Mouse (Mus musculus) stomach, embryonic 16.5 days (tissue): ENCODE results near the gene 1700123O20Rik. TPM values are rescaled to one million over a fixed set of nuclear protein-coding genes. Genes with fewer than 3 reads are reported as not detected.

Source experiments
- ATAC-seq: fragments of 200-750 bp; cut with Nextera tagmentation; 2 replicates; pipeline ENCODE4 v1.8.0; 2017; ENCODE audit warnings: moderate number of reproducible peaks, moderate TSS enrichment; ENCODE audit not compliant: insufficient read depth, low FRiP score
- H3K27ac ChIP-seq: fragments of 300-500 bp; sonication (generic); 2 replicates; pipeline ENCODE4 v1.5.1; 2014; ENCODE audit warnings: low read length
- H3K27me3 ChIP-seq: fragments of 300-500 bp; sonication (generic); 2 replicates; pipeline ENCODE4 v1.6.1; 2014; ENCODE audit warnings: low read length, control low read depth, mixed read lengths; ENCODE audit not compliant: control insufficient read depth, insufficient read depth
- H3K36me3 ChIP-seq: fragments of 300-500 bp; sonication (generic); 2 replicates; pipeline ENCODE4 v1.6.1; 2014; ENCODE audit warnings: low read length; ENCODE audit not compliant: control insufficient read depth, insufficient read depth
- H3K4me1 ChIP-seq: fragments of 300-500 bp; sonication (generic); 2 replicates; pipeline ENCODE4 v1.6.1; 2014; ENCODE audit warnings: low read length, control low read depth, mixed read lengths; ENCODE audit not compliant: control insufficient read depth, insufficient read depth
- H3K4me2 ChIP-seq: fragments of 300-500 bp; sonication (generic); 2 replicates; pipeline ENCODE4 v1.6.1; 2014; ENCODE audit warnings: low read depth, low read length, mixed read lengths
- H3K4me3 ChIP-seq: fragments of 300-500 bp; sonication (generic); replicated peaks from 2 replicates; pipeline ENCODE4 v1.5.1; 2014; ENCODE audit warnings: mild to moderate bottlenecking, low read length
- H3K9ac ChIP-seq: fragments of 300-500 bp; sonication (generic); 2 replicates; pipeline ENCODE4 v1.6.1; 2014; ENCODE audit warnings: low read length
- H3K9me3 ChIP-seq: fragments of 300-500 bp; sonication (generic); replicated peaks from 2 replicates; pipeline ENCODE4 v1.6.1; 2016; ENCODE audit warnings: low read length, control low read depth; ENCODE audit not compliant: control insufficient read depth
- WGBS: fragments of 180-500 bp; shearing (Covaris S2); extraction: QIAGEN DNeasy Blood & Tissue Kit; methylation state at CpG from one replicate; pipeline ENCODE4 v1.1.7; 2014; 5-methylcytosine and 5-hydroxymethylcytosine counted together
- polyA plus RNA-seq: library from polyadenylated mRNA; unstranded; fragments of >200 nt; fragmentation: Nextera tagmentation; extraction: Ambion mirVana; gene quantifications from 2 replicates; pipeline ENCODE4 v1.2.1, GENCODE M21; 2015

Gene 1700123O20Rik
- polyA plus RNA-seq, 1 experiment from 2014 or later: 68.3 TPM

DNA sequence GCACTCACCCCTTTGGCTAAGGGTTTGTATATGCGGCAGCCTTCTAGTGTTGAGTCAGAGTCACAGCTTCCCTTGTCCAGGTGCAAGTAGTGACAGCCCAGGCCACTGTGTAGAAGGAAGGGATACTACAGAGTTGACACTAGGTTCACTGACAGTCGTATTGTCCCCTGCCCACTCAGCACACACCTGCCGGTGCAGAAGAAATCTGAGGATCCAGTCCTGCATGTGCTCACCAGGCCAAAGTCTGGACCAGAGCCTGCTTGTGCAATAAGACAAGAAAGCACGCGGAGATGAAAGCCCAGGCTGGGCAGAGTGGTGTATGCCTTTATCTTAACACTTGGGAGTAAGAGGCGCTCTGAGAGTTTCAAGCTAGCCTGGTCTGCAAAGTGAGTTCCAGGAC is 9.0 kb downstream of the 1700123O20Rik start:
- no peak overlapping the region for H3K9ac ChIP-seq
- H3K27ac ChIP-seq: no peak overlapping the region
- ATAC-seq: no peak
- 62% methylated on average over 6 of the region's 6 CpGs for WGBS
- H3K4me3 ChIP-seq: no peak overlapping the region
- H3K4me2 ChIP-seq: no peak overlapping the region
- no peaks in the 10 kb centered on the region for H3K9me3 ChIP-seq
- no peaks in the 10 kb centered on the region for H3K4me1 ChIP-seq
- H3K27me3 ChIP-seq: no peaks in the 10 kb centered on the region
- peaks cover 5% of the 10 kb centered on the region for H3K36me3 ChIP-seq

GRCm38 (mm10) chr14:54696752-54697151 is 10.7 kb downstream of the 1700123O20Rik start:
- no peaks in the 10 kb centered on the region for H3K36me3 ChIP-seq
- H3K4me1 ChIP-seq: no peaks in the 10 kb centered on the region
- no peak overlapping the region for H3K9ac ChIP-seq
- no peaks in the 10 kb centered on the region for H3K27me3 ChIP-seq
- no peaks in the 10 kb centered on the region for H3K9me3 ChIP-seq
- no peak for ATAC-seq
- no peak overlapping the region for H3K4me3 ChIP-seq
- 80% methylated on average over 4 of the region's 4 CpGs for WGBS
- H3K4me2 ChIP-seq: no peak overlapping the region
- H3K27ac ChIP-seq: no peak overlapping the region

DNA sequence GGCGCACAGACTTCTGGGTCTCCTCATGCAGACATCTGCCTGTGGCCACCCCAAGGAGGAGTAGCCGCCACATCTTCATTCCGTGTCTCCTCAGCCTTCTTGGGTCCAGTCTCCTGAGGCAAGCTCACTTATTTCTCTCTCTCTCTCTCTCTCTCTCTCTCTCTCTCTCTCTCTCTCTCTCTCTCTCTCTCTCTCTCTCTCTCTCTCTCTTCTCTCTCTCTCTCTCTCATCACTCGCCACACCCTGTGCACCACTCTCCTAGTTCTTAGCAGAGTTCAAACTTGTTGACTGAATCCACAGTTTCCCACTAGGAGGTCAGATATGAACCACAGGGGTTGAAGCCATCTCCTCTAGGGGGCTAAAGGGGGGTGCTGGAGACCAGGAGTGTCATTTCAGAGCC is 12.7 kb downstream of the 1700123O20Rik start, which contains the start of gene Gm29776:
TSS of gene Gm29776 (minus strand) at position 101 of the 400 bp plus-strand sequence.
- H3K36me3 ChIP-seq: no peaks in the 10 kb centered on the region
- H3K27me3 ChIP-seq: no peaks in the 10 kb centered on the region
- H3K4me1 ChIP-seq: no peaks in the 10 kb centered on the region
- H3K9ac ChIP-seq: no peak within 1 kb of the TSS
- H3K4me2 ChIP-seq: no peak within 1 kb of the TSS
- no peak for ATAC-seq
- no peak within 1 kb of the TSS for H3K27ac ChIP-seq
- WGBS: 71% methylated on average over 4 of the region's 4 CpGs
- no peak within 1 kb of the TSS for H3K4me3 ChIP-seq
- H3K9me3 ChIP-seq: no peaks in the 10 kb centered on the region

DNA sequence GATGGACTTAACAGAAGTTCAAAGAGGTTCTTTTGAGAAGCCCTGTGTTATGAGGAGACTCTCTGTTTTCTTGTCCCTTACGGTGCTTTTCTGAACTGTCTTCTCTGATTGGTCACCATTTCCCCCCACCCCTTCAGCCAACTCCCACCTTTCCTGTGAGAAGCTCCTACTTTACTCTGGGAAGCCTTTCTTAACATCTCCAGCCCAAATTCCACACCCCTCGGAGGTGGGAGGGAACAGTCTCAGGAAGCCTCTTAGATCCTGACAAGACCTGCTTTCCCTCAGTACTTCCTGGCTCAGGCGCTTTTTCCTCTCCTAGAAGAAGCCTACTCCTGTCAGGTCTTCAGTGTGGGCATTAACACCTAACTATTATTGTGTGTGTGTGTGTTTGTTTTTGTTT is 13.6 kb downstream of the 1700123O20Rik start:
- Histone ChIP-seq H3K9me3 (no peaks in the 10 kb centered on the region), H3K4me1 (no peaks in the 10 kb centered on the region), H3K4me3 (no peak overlapping the region), H3K27me3 (no peaks in the 10 kb centered on the region), H3K36me3 (no peaks in the 10 kb centered on the region), H3K9ac (no peak overlapping the region), H3K27ac (no peak overlapping the region), H3K4me2 (no peak overlapping the region)
- ATAC-seq: no peak
- 44% methylated on average over 3 of the region's 3 CpGs for WGBS

GRCm38 (mm10) chr14:54701298-54701697 is 15.3 kb downstream of the 1700123O20Rik start:
- Histone ChIP-seq H3K4me1 (no peaks in the 10 kb centered on the region), H3K36me3 (no peaks in the 10 kb centered on the region), H3K27me3 (no peaks in the 10 kb centered on the region), H3K27ac (no peak overlapping the region), H3K4me2 (no peak overlapping the region), H3K4me3 (no peak overlapping the region), H3K9me3 (no peaks in the 10 kb centered on the region), H3K9ac (no peak overlapping the region)
- no peak for ATAC-seq
- WGBS: 7% methylated on average over 6 of the region's 6 CpGs

DNA sequence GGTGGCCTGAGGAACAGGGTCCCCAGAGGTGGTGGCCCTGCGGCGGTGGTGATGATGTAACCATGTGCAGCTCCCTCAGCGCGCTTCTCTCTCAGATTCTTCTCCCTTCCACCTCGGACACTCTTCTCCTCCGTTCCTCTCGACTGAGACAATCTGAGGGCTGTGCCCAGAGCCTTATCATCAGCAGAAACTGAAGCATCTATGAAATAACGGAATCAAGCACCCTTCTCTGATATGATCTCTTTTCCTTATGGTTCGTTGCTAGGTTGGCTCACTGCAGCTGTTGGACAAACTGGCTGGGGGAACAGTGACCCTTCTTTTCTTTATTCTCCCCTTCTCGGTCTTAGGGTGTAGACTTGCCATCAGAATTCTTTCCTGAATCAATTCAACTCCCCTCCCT is 17.2 kb downstream of the 1700123O20Rik start:
- WGBS: 55% methylated on average over 10 of the region's 10 CpGs
- ATAC-seq: no peak
- Histone ChIP-seq H3K9ac (no peak overlapping the region), H3K4me3 (no peak overlapping the region), H3K27me3 (no peaks in the 10 kb centered on the region), H3K4me2 (no peak overlapping the region), H3K9me3 (no peaks in the 10 kb centered on the region), H3K36me3 (no peaks in the 10 kb centered on the region), H3K4me1 (no peaks in the 10 kb centered on the region), H3K27ac (no peak overlapping the region)

GRCm38 (mm10) chr14:54705844-54706243 is 19.8 kb downstream of the 1700123O20Rik start:
- Histone ChIP-seq H3K4me2 (no peak overlapping the region), H3K4me1 (no peaks in the 10 kb centered on the region), H3K9me3 (no peaks in the 10 kb centered on the region), H3K36me3 (no peaks in the 10 kb centered on the region), H3K4me3 (no peak overlapping the region), H3K9ac (no peak overlapping the region), H3K27me3 (no peaks in the 10 kb centered on the region), H3K27ac (no peak overlapping the region)
- 25% methylated on average over 5 of the region's 5 CpGs for WGBS
- ATAC-seq: peak; percentile 9; the same call in 1 of the 2 replicates

DNA sequence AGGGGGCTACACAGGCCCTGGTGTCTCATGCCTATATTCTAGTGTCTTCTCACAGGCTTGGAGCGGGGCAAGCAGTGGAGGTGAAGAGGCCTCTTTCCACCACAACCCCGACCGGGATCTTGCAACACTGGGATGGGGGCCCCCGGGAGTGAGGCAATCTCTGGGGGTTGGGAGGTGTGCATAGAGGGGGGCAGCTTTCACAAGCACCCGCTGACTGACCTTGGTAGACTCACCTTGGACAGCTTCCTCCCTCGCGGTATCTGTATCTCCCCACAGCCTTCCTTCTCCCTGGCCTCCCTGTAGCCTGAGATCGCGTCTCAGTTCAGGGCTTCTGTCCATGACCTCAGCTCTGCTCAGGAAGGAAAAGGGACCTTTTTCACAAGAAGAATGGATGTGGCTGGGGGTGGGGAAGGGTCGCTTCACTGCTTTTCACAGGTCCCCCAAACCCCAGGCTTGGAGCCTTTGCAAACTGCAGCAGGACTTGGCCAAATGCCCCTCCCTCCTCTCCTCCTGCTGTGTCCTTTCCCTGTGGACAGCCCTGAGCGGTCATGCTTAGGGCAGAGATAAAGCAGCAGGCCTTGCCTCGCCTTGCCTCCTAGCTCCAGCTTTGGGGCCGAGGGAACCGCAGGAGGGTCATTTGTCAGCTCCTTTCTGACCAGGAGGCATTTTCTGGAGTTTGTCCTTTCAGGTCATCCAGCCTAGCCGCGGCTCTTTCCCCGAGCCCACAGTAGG is 20.7 kb downstream of the 1700123O20Rik start:
- WGBS: 53% methylated on average over 17 of the region's 17 CpGs
- Histone ChIP-seq H3K4me2 (no peak overlapping the region), H3K4me3 (no peak overlapping the region), H3K36me3 (no peaks in the 10 kb centered on the region), H3K9ac (0 out of 2 replicates have a peak overlapping the region, but pooled peaks have one; percentile 23), H3K9me3 (no peaks in the 10 kb centered on the region), H3K4me1 (no peaks in the 10 kb centered on the region), H3K27me3 (no peaks in the 10 kb centered on the region), H3K27ac (no peak overlapping the region)
- no peak for ATAC-seq

DNA sequence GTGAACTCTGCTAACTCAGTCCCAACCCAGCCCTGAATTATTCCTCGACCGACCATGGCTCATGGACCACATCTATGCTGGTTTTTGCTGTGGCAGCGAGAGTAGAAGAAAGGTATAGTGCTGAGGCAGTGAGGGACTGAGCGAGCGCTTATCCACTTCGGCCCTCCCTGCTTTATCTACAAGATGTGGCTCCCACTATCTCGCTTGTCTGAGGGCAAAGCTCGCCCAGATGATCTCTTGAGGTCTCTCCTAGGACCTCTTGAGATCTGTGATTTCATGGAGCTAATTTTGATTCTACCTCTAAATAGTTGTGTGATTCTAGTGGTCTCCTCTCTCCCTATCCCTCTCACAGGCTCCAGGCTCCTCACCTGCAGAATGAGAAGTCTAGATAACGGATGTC is 23.0 kb downstream of the 1700123O20Rik start:
- H3K4me2 ChIP-seq: no peak overlapping the region
- H3K9ac ChIP-seq: no peak overlapping the region
- no peak overlapping the region for H3K4me3 ChIP-seq
- no peaks in the 10 kb centered on the region for H3K4me1 ChIP-seq
- no peak for ATAC-seq
- no peak overlapping the region for H3K27ac ChIP-seq
- no peaks in the 10 kb centered on the region for H3K36me3 ChIP-seq
- WGBS: 78% methylated on average over 9 of the region's 9 CpGs
- no peaks in the 10 kb centered on the region for H3K27me3 ChIP-seq
- H3K9me3 ChIP-seq: no peaks in the 10 kb centered on the region
